Mouse (Mus musculus): ENCODE data around the gene Dnlz.

Gene Dnlz

DNA sequence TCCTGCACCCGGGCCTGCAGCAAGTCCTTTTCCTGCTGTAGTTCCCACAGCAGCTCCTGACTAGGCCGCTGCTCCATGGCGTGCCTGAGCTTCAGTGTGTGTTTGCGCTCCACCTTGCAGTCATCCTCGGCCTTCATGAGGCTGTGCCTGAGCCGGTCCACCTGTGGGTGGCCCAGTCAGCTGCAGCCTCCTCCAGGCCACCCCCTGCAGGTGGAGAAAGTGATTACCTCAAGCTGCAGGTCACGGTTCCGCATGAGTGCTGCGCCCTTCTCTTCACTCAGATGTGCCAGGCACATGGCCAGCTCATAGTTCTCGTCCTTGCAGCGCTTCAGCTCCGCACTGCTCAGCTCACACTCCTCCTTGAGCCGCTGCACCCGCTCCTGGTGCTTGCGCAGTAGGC lies 5.6 kb upstream of the Dnlz start:
- no peak for DNase-seq (ENCODE audit: low spot score in 2 of 2)

DNA sequence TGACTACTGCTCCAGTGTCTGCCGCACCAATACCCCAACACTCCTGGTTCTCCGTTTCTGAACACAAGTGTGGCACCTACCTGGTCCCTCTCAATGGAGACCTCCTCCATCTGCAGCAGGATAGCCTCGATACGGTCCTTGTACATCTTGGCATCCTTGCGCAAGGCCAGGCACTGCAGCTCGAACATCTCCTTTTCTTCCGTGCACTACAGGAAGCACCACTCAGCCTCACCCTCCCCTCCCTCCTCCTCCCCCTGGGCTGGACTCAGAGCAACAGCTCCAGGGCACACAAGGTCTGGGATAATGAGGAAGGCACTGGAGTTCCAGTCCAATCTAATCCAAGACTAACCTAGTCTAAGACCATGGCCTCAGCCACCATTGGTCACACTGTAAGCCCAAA lies 4.8 kb upstream of the Dnlz start:
- DNase-seq (ENCODE audit: low spot score in 2 of 2): no peak

DNA sequence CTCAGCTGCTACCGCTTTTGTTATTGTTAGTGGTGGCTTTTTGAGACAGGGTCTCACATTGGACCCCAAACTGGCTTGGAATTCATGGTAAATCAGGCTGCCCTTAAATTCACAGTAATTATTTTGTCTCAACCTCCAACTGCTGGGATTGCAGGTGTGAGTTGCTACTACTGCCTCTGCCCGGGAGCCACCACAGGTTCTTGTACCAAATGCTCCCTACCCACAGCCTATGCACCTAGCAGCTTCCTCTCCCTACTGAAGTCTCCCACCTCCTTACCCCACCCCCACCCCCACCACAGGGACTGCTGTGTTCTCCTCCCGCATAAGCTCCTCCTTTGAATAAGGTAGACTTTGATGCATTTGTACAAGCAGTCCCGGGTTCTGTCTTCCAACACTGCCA lies 4.3 kb upstream of the Dnlz start:
- DNase-seq (ENCODE audit: low spot score in 2 of 2): no peak

- DNase-seq (ENCODE audit: low spot score in 2 of 2): no peak
These were observed 2.5 kb upstream of the Dnlz start for GRCm38 (mm10) chr2:26354401-26354800.

DNA sequence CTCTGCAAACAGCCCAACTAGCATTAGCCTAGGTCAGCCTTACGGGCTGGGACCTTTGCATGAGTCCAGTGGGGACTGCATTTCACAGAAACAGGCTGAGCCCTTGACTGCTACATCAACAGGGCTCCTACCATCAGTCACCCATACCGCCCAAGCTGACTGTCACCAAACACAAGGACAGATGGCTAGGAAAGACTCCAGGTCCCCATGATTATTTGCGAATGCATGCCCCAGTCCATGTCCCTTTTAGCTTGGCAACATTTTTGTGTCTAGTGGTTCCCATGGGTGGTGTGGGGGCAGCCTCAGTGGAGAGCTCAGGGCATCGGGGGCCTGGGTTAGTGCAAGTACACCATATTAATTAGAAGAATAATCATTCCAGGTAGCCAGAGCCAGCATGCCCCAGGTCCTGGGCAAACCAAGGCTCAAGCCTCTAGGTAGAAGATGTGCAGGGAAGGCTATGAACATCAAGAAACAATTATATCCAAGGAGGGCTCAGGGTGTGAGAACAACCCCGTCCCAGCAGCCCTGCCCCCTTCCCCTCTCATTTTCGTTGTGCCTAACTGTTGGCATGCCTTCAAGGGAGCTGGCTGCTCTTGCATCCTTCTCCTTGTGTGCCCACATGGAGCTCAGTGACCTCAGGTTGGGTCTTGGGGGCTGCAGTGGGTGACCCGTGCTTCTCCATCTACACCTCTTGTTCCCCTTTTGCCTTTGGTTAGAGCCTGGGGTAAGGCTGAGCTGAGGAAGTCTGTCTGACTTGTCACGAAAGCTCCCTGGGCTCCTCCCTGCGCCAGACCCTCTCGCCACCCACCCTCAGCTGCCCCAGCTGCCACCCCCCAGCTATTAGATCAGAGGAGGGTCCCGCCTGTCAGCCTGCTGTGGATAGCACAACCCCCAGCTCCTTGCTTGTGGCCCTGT lies 1.4 kb upstream of the Dnlz start:
- no peak for DNase-seq (ENCODE audit: low spot score in 2 of 2)

GRCm38 (mm10) chr2:26352291-26352910 lies 491 bp upstream of the Dnlz start:
- no peak for DNase-seq (ENCODE audit: low spot score in 2 of 2)

GRCm38 (mm10) chr2:26348241-26348640 lies 3.7 kb downstream of the Dnlz start:
- DNase-seq (ENCODE audit: low spot score in 2 of 2): no peak

- DNase-seq (ENCODE audit: low spot score in 2 of 2): no peak
These were observed 9.1 kb downstream of the Dnlz start for GRCm38 (mm10) chr2:26342609-26343490.

GRCm38 (mm10) chr2:26342044-26342443 lies 9.9 kb downstream of the Dnlz start:
- DNase-seq (ENCODE audit: low spot score in 2 of 2): no peak

GRCm38 (mm10) chr2:26341510-26341981 lies 10.4 kb downstream of the Dnlz start:
- no peak for DNase-seq (ENCODE audit: low spot score in 2 of 2)

DNA sequence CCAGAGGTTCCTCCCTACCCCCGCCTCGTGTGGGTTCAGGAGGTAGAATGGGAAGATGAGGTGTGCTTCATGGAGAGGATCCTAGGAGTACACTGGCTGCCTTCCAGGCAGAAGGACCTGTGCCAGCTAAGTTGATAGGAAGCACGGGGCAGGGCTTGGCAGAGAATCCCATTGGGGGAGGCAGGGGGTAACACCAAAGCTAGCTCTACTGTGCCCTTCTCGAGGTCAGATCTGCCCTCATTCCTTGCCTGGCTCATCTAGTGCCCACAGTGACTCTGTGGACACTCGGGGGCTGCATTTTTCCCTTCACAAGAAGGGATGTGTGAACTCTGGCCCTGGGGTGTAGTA lies 12.7 kb downstream of the Dnlz start:
- DNase-seq (ENCODE audit: low spot score in 2 of 2): no peak

- no peak for DNase-seq (ENCODE audit: low spot score in 2 of 2)
These were observed 13.4 kb downstream of the Dnlz start for GRCm38 (mm10) chr2:26338302-26339203.

GRCm38 (mm10) chr2:26330702-26331101 lies 21.2 kb downstream of the Dnlz start:
- no peak for DNase-seq (ENCODE audit: low spot score in 2 of 2)

DNA sequence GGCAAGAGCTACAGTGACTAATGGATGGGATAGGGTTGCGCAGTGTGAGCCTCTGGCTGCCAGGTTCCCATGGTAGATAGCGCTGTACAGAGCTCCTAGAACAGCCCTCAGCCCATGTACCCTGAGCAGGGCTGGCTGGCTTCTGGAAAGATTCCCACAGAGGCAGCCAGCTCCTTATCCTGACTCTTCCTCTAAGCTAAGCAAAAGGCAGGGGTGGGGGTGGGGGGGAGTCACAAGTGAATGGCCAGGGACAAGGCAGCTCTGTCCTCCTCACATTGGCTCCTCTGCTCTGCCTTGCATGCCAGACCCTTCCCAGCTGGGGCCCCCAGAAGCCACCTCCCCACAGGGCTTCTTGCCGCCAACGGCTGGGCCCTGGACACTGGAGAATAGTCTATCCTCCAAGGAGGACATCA lies 21.8 kb downstream of the Dnlz start:
- DNase-seq (ENCODE audit: low spot score in 2 of 2): no peak

DNA sequence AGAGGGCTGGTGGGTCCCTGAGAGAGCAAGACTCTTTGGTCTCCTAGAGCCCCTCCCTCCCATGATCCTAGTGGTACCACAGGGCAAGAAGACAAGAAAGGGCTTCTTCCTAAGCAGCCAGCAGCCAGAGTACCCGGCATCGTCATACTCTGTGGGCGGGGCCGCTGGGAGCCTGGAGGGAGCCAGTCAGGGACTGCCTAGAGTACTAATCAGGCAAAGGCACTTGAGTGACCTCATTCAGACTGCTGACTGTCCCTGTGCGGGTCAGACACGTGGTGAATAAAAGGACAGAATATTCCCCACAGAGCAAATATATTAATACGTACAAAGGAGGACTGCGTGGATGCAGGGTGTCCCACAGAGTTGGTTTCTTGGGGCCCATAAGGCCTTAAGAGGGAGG lies 22.5 kb downstream of the Dnlz start:
- DNase-seq (ENCODE audit: low spot score in 2 of 2): no peak

- no peak for DNase-seq (ENCODE audit: low spot score in 2 of 2)
These were observed 24.1 kb downstream of the Dnlz start for GRCm38 (mm10) chr2:26327852-26328251.

DNA sequence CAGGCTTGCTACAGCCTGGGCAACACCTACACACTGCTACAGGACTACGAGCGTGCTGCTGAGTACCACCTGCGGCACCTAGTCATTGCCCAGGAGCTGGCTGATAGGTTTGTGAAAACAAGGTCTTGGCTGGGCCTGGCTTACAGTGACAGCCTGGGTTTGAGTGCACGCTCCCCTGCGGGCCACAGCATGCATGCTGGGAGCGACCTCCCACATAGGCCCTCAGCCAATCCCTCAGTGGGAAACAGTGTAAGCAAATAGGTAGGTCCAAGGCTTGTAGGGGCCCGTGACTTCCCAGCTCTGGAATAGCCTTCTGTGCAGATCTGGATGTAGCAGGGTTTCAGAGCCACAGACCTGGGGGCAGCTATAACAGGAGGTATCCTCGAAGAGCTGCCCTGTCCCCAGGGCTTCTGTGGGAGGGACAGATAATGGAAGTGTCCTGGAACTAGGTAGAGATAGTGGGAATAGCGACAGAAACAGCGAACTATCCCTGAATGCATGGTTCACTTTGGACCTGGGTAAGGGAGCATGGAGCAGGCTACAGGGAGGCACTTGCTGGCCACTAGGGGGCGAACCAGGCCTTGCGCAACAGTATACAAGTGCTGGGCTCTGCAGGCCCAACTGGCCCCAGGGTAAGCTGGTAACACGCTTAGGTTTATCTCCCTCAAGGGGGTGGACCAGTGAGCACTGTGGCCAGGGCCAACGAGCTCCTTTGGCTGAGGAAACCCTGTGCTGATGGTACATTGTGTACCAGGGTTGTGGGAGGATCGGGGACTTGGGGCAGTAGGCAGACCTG lies 26.3 kb downstream of the Dnlz start:
- DNase-seq (ENCODE audit: low spot score in 2 of 2): peak in 1 of 2 experiments; percentile 65

- no peak for DNase-seq (ENCODE audit: low spot score in 2 of 2)
These were observed 27.0 kb downstream of the Dnlz start for GRCm38 (mm10) chr2:26324917-26325316.

- DNase-seq (ENCODE audit: low spot score in 2 of 2): no peak
These were observed 28.2 kb downstream of the Dnlz start for GRCm38 (mm10) chr2:26323589-26324325.

Measured in urinary bladder, postnatal 36 days (tissue).